Mouse (Mus musculus): Measurements from ENCODE around the gene Vps11.

- TF ChIP-seq POLR2A (IDR thresholded peaks at IDR 0.05; ENCODE audit: extremely low read depth, insufficient read depth, low read length), result no peak
- no peak for TF ChIP-seq CTCF (IDR thresholded peaks at IDR 0.05; ENCODE audit: extremely low read depth, insufficient read depth, low read length)
Measured at GRCm38 (mm10) chr9:44399114-44399794, 37.8 kb upstream of the Vps11 start.
